Mouse (Mus musculus) E14TG2a.4 (cell line): ENCODE measurements around the gene Abi3bp.

ENCODE experiments used
- CTCF ChIP-seq: conservative IDR thresholded peaks from 2 replicates; pipeline ENCODE4 v1.5.1; 2014; ENCODE audit warnings: low read length
- NANOG ChIP-seq: IDR thresholded peaks from 2 replicates; pipeline ENCODE4 v1.6.1; 2014; ENCODE audit warnings: borderline replicate concordance, low read length, mixed read lengths

GRCm38 (mm10) chr16:56705731-56706130, 228.1 kb downstream of the Abi3bp start:
- no peak; the same call in 1 of the 2 replicates for TF ChIP-seq CTCF
- TF ChIP-seq NANOG, result no peak
